8 mouse cellular contexts compared by ENCODE assay signal in genomic region chr9:62365326-62366080, GRCm38 (mm10). TPM values are rescaled to one million over a fixed set of nuclear protein-coding genes. Genes with fewer than 3 reads are reported as not detected.
A peak's percentile ranks its signal among the peaks of the same experiment; 100 is the strongest.
DNase-seq lines count a peak whose midpoint lies in the region; ATAC-seq and TF ChIP-seq lines count a peak whose summit lies in the region.

No protein-coding gene starts in this region.

- H3K9ac ChIP-seq in forebrain, embryonic 12.5 days = 0 out of 2 replicates have a peak overlapping the region, but pooled peaks have one; percentile 5
- no peak overlapping the region for H3K9ac ChIP-seq in kidney, embryonic 14.5 days (ENCODE audit: low read depth, low read length)
- peak overlapping the region; percentile 82 for H3K9ac ChIP-seq in CH12.LX (ENCODE audit: insufficient read depth, low read depth)
- no peak overlapping the region for H3K9ac ChIP-seq in kidney, embryonic 15.5 days

- H3K4me1 ChIP-seq in forebrain, embryonic 12.5 days = peaks cover 100% of the 10 kb centered on the region
- H3K4me1 ChIP-seq in forebrain, embryonic 10.5 days = peaks cover 100% of the 10 kb centered on the region
- H3K4me1 ChIP-seq in kidney, embryonic 14.5 days (ENCODE audit: control insufficient read depth, insufficient read depth, low read length) = peaks cover 89% of the 10 kb centered on the region
- peaks cover 29 to 88% of the 10 kb centered on the region in 2 experiments for H3K4me1 ChIP-seq in CH12.LX (ENCODE audit: control insufficient read depth in 1 of 2, insufficient read depth in 2 of 2)
- H3K4me1 ChIP-seq in kidney, embryonic 15.5 days = peaks cover 99% of the 10 kb centered on the region

- no peak overlapping the region for H3K4me3 ChIP-seq in forebrain, embryonic 12.5 days (replicated peaks)
- H3K4me3 ChIP-seq in forebrain, embryonic 10.5 days = no peak overlapping the region
- no peak overlapping the region for H3K4me3 ChIP-seq in kidney, embryonic 14.5 days (ENCODE audit: low read length)
- no peak overlapping the region for H3K4me3 ChIP-seq in CH12.LX (replicated peaks in 1 of 3; ENCODE audit: low read depth in 2 of 3, low read length in 2 of 3, poor library complexity in 1 of 3)
- H3K4me3 ChIP-seq in kidney, embryonic 15.5 days (replicated peaks) = no peak overlapping the region

- no peak for TF ChIP-seq RAD21 in CH12.LX (IDR thresholded peaks at IDR 0.05; ENCODE audit: low read depth, low read length)

- no peak for TF ChIP-seq CTCF in CH12.LX (conservative IDR thresholded peaks at IDR 0.05 in 1 of 2, IDR thresholded peaks at IDR 0.05 in 1 of 2; ENCODE audit: low read depth in 2 of 2, low read length in 2 of 2)

- H3K79me2 ChIP-seq in CH12.LX (replicated peaks; ENCODE audit: control insufficient read depth, extremely low read depth, insufficient read depth, poor library complexity, severe bottlenecking) = peaks cover 98% of the 10 kb centered on the region

- no peaks in the 10 kb centered on the region for H3K27me3 ChIP-seq in forebrain, embryonic 12.5 days
- no peaks in the 10 kb centered on the region for H3K27me3 ChIP-seq in forebrain, embryonic 10.5 days (ENCODE audit: poor library complexity, severe bottlenecking)
- no peaks in the 10 kb centered on the region for H3K27me3 ChIP-seq in kidney, embryonic 14.5 days (ENCODE audit: control insufficient read depth, insufficient read depth, low read length)
- H3K27me3 ChIP-seq in CH12.LX (replicated peaks) = no peaks in the 10 kb centered on the region
- no peaks in the 10 kb centered on the region for H3K27me3 ChIP-seq in kidney, embryonic 15.5 days

- 73% methylated on average over 8 of the region's 8 CpGs for WGBS in forebrain, embryonic 12.5 days
- WGBS in forebrain, embryonic 10.5 days = 84% methylated on average over 8 of the region's 8 CpGs
- WGBS in kidney, embryonic 14.5 days = 68% methylated on average over 8 of the region's 8 CpGs
- 68% methylated on average over 8 of the region's 8 CpGs for WGBS in kidney, embryonic 15.5 days

- no peaks in the 10 kb centered on the region for H3K9me3 ChIP-seq in forebrain, embryonic 12.5 days
- H3K9me3 ChIP-seq in forebrain, embryonic 10.5 days = no peaks in the 10 kb centered on the region
- no peaks in the 10 kb centered on the region for H3K9me3 ChIP-seq in kidney, embryonic 14.5 days (ENCODE audit: control insufficient read depth, low read length)
- H3K9me3 ChIP-seq in CH12.LX (replicated peaks; ENCODE audit: low read length) = no peaks in the 10 kb centered on the region
- H3K9me3 ChIP-seq in kidney, embryonic 15.5 days (replicated peaks) = no peaks in the 10 kb centered on the region

- dilution Hi-C loops in CH12.LX (cut with MboI; ENCODE audit: extremely low pct_ligation_motif_present, extremely low pct_unique_long_range_greater_than_20kb, low sequenced_read_pairs) = no loop called here

- H3K4me2 ChIP-seq in forebrain, embryonic 12.5 days = peak overlapping the region; percentile 21; the same call in 1 of the 2 replicates
- H3K4me2 ChIP-seq in kidney, embryonic 14.5 days (replicated peaks; ENCODE audit: low read depth, low read length) = no peak overlapping the region
- H3K4me2 ChIP-seq in CH12.LX (ENCODE audit: insufficient read depth, low read depth, poor library complexity, severe bottlenecking) = peak overlapping the region; percentile 83
- H3K4me2 ChIP-seq in kidney, embryonic 15.5 days = no peak overlapping the region

- no peak; the same call in 1 of the 2 replicates for TF ChIP-seq EP300 in CH12.LX (IDR thresholded peaks at IDR 0.05; ENCODE audit: low read length)

- in situ Hi-C loops in CH12.LX (cut with MboI; ENCODE audit: low pct_ligation_motif_present, low pct_unique_long_range_greater_than_20kb, low sequenced_read_pairs) = no loop called here

- no peak; the same call in 1 of the 2 replicates for TF ChIP-seq POLR2A in CH12.LX (IDR thresholded peaks at IDR 0.05; ENCODE audit: low read depth, low read length)

- no peak overlapping the region for H3K27ac ChIP-seq in forebrain, embryonic 12.5 days
- H3K27ac ChIP-seq in forebrain, embryonic 10.5 days = no peak overlapping the region
- no peak overlapping the region for H3K27ac ChIP-seq in kidney, embryonic 14.5 days (ENCODE audit: low read depth, low read length)
- H3K27ac ChIP-seq in CH12.LX (ENCODE audit: insufficient read depth, low read depth) = peak overlapping the region; percentile 96
- 0 out of 2 replicates have a peak overlapping the region, but pooled peaks have one; percentile 80 for H3K27ac ChIP-seq in kidney, embryonic 15.5 days

- no peak for ATAC-seq in forebrain, embryonic 12.5 days (ENCODE audit: low FRiP score)
- no peak for ATAC-seq in kidney, embryonic 14.5 days (ENCODE audit: low FRiP score, low TSS enrichment)
- no peak for ATAC-seq in kidney, embryonic 15.5 days (replicated peaks; ENCODE audit: low FRiP score)

- H3K36me3 ChIP-seq in forebrain, embryonic 12.5 days (replicated peaks) = peaks cover 6% of the 10 kb centered on the region
- peaks cover 45% of the 10 kb centered on the region for H3K36me3 ChIP-seq in forebrain, embryonic 10.5 days (replicated peaks)
- no peaks in the 10 kb centered on the region for H3K36me3 ChIP-seq in kidney, embryonic 14.5 days (ENCODE audit: control insufficient read depth, insufficient read depth, low read length)
- peaks cover 0 to 44% of the 10 kb centered on the region in 2 experiments for H3K36me3 ChIP-seq in CH12.LX (replicated peaks in 1 of 2; ENCODE audit: control insufficient read depth in 1 of 2, insufficient read depth in 1 of 2, low read length in 1 of 2)
- H3K36me3 ChIP-seq in kidney, embryonic 15.5 days = no peaks in the 10 kb centered on the region

- DNase-seq in forebrain, embryonic 10.5 days (ENCODE audit: extremely low spot score, low spot score) = no peak
- peak; percentile 45 to 52 for DNase-seq in kidney, adult 8-10 months
- peak; percentile 26 for DNase-seq in CH12.LX (ENCODE audit: extremely low read depth)
- DNase-seq in frontal cortex, adult 2 months (ENCODE audit: extremely low spot score in 1 of 2, low spot score in 1 of 2) = no peak
- DNase-seq in left cerebral cortex, adult 9 months (ENCODE audit: low spot score in 2 of 2) = no peak

TF ChIP-seq in CH12.LX, 34 proteins besides CTCF, POLR2A, EP300 and RAD21 (continues in another document):
- TF ChIP-seq ZMIZ1 (IDR thresholded peaks at IDR 0.05; ENCODE audit: low read depth, low read length) (no peak), SIN3A (IDR thresholded peaks at IDR 0.05; ENCODE audit: low read length) (peak; percentile 69), JUN (IDR thresholded peaks at IDR 0.05; ENCODE audit: insufficient read depth, low read depth, low read length) (no peak), MXI1 (IDR thresholded peaks at IDR 0.05; ENCODE audit: low read depth, low read length) (peak; percentile 58; the same call in 1 of the 2 replicates), USF2 (conservative IDR thresholded peaks at IDR 0.05; ENCODE audit: low read depth, low read length) (no peak), E2F4 (IDR thresholded peaks at IDR 0.05; ENCODE audit: insufficient replicate concordance, low read depth, low read length) (no peak), MAZ (IDR thresholded peaks at IDR 0.05; ENCODE audit: low read depth, low read length) (no peak), GABPA (IDR thresholded peaks at IDR 0.05; ENCODE audit: insufficient replicate concordance, low read depth, low read length) (no peak), UBTF (IDR thresholded peaks at IDR 0.05; ENCODE audit: low read depth, low read length) (no peak), SMC3 (IDR thresholded peaks at IDR 0.05; ENCODE audit: low read depth, low read length) (no peak), ETS1 (conservative IDR thresholded peaks at IDR 0.05; ENCODE audit: low read depth, low read length) (0 out of 2 replicates have a peak, but pooled peaks have one; percentile 24), RCOR1 (conservative IDR thresholded peaks at IDR 0.05; ENCODE audit: low read depth, low read length) (no peak), KAT2A (IDR thresholded peaks at IDR 0.05; ENCODE audit: insufficient replicate concordance, low read length) (0 out of 2 replicates have a peak, but pooled peaks have one; percentile 17), CHD1 (IDR thresholded peaks at IDR 0.05; ENCODE audit: low read depth, low read length) (peak; percentile 67; the same call in 1 of the 2 replicates), TCF12 (IDR thresholded peaks at IDR 0.05; ENCODE audit: low read depth, low read length) (peak; percentile 34; the same call in 1 of the 2 replicates), NRF1 (IDR thresholded peaks at IDR 0.05; ENCODE audit: low read depth, low read length) (no peak), TBP (conservative IDR thresholded peaks at IDR 0.05; ENCODE audit: low read depth, low read length) (no peak), USF1 (IDR thresholded peaks at IDR 0.05; ENCODE audit: low read depth, low read length) (peak; percentile 13; the same call in 1 of the 2 replicates), ELF1 (IDR thresholded peaks at IDR 0.05; ENCODE audit: low read depth, low read length) (no peak), MAX (IDR thresholded peaks at IDR 0.05; ENCODE audit: low read length) (no peak), IRF4 (IDR thresholded peaks at IDR 0.05; ENCODE audit: low read depth, low read length) (no peak), MEF2A (IDR thresholded peaks at IDR 0.05; ENCODE audit: borderline replicate concordance, low read depth, low read length) (0 out of 2 replicates have a peak, but pooled peaks have one; percentile 6), POLR2AphosphoS2 (IDR thresholded peaks at IDR 0.05; ENCODE audit: low read depth, low read length) (no peak), ZC3H11A (IDR thresholded peaks at IDR 0.05; ENCODE audit: low read depth, low read length) (no peak), JUND (conservative IDR thresholded peaks at IDR 0.05; ENCODE audit: low read depth, low read length) (no peak), MAFK (IDR thresholded peaks at IDR 0.05; ENCODE audit: insufficient replicate concordance, low read length) (no peak), NELFE (IDR thresholded peaks at IDR 0.05; ENCODE audit: low read depth, low read length) (peak; percentile 22; the same call in 1 of the 2 replicates), HCFC1 (IDR thresholded peaks at IDR 0.05; ENCODE audit: low read depth, low read length) (no peak)

RNA-seq across cellular contexts. Expression of gene Anp32a, which starts 24.4 kb away (rescaled TPM):
- 203 and 223 TPM in 2 replicates for polyA plus RNA-seq in forebrain, embryonic 12.5 days (2016; fragmentation: Nextera tagmentation; extraction: Ambion mirVana)
- polyA plus RNA-seq in forebrain, embryonic 10.5 days (2016; fragmentation: Nextera tagmentation; extraction: Ambion mirVana) = 224 and 281 TPM in 2 replicates
- 155 and 214 TPM in 2 replicates for polyA plus RNA-seq in kidney, embryonic 14.5 days (2014; fragmentation: Nextera tagmentation; extraction: Ambion mirVana)
- 585 and 608 TPM in 2 replicates for total RNA-seq in CH12.LX (2012; rRNA removed)
- total RNA-seq in CH12.LX (2014; rRNA removed) = 809 and 869 TPM in 2 replicates
- polyA plus RNA-seq in CH12.LX (2012; ENCODE audit: insufficient read length, low read depth) = 1,207 and 1,391 TPM in 2 replicates
- polyA plus RNA-seq in kidney, embryonic 15.5 days (2015; fragmentation: Nextera tagmentation; extraction: Ambion mirVana) = 217 and 225 TPM in 2 replicates
- 608 and 638 TPM in 2 replicates for polyA plus RNA-seq in frontal cortex, adult 2 months (2012; rRNA removed)

Comparison
In these comparisons a context has a peak if more than half of its experiments do, and no peak if none do; other contexts are left out.
1. H3K27ac ChIP-seq: peak in CH12.LX (single experiment) and kidney, embryonic 15.5 days (single experiment); none in forebrain, embryonic 12.5 days (single experiment), forebrain, embryonic 10.5 days (single experiment) and kidney, embryonic 14.5 days (single experiment).
2. H3K4me2 ChIP-seq: peak in forebrain, embryonic 12.5 days (single experiment) and CH12.LX (single experiment); none in kidney, embryonic 14.5 days (single experiment) and kidney, embryonic 15.5 days (single experiment).
3. H3K9ac ChIP-seq: peak in forebrain, embryonic 12.5 days (single experiment) and CH12.LX (single experiment); none in kidney, embryonic 14.5 days (single experiment) and kidney, embryonic 15.5 days (single experiment).
4. DNase-seq: peak in kidney, adult 8-10 months (2 of 2) and CH12.LX (single experiment); none in forebrain, embryonic 10.5 days (single experiment), frontal cortex, adult 2 months (0 of 2) and left cerebral cortex, adult 9 months (0 of 2).